In genomic region chr6:142757334-142757965, GRCm38 (mm10) we compare ENCODE assay signal across 9 mouse cellular contexts. TPM values are rescaled to one million over a fixed set of nuclear protein-coding genes. Genes with fewer than 3 reads are reported as not detected.
DNase-seq lines count a peak whose midpoint lies in the region; ATAC-seq and TF ChIP-seq lines count a peak whose summit lies in the region.
"Had no signal": no experiment of that assay in that cellular context is flagged by ENCODE, and none has a peak within 500 bp of the region (broad histone marks: within the 10 kb centered on the region; RNA-seq: fewer than 3 reads in every experiment).

No protein-coding gene starts in this region.

- no peak for TF ChIP-seq POLR2A in thymus, adult 2 months (IDR thresholded peaks at IDR 0.05; ENCODE audit: control insufficient read depth, extremely low read depth, insufficient read depth, low read length, poor library complexity)

- peak; percentile 16 for DNase-seq in thymus, adult 2 months
- no peak for DNase-seq in thymus, adult 18-20 months
- peak; percentile 32 for DNase-seq in embryonic facial prominence, embryonic 14.5 days (ENCODE audit: low spot score)
- no peak for DNase-seq in cerebellum, adult 9-10 months
- no peak for DNase-seq in layer of hippocampus, adult 18-20 months (ENCODE audit: low spot score in 2 of 2)

- 3% methylated on average over 10 of the region's 10 CpGs for WGBS in thymus, adult 2 months
- 47% methylated on average over 10 of the region's 10 CpGs for WGBS in embryonic facial prominence, embryonic 14.5 days
- WGBS in midbrain, embryonic 12.5 days, result 53% methylated on average over 10 of the region's 10 CpGs

- H3K9me3 ChIP-seq in embryonic facial prominence, embryonic 14.5 days (ENCODE audit: control insufficient read depth, low read length), result no peaks in the 10 kb centered on the region
- H3K9me3 ChIP-seq in midbrain, embryonic 12.5 days, result no peaks in the 10 kb centered on the region

- H3K4me3 ChIP-seq in thymus, adult 2 months (ENCODE audit: control insufficient read depth, insufficient read depth, low read length), result peak overlapping the region; percentile 83
- peak overlapping the region; percentile 84 for H3K4me3 ChIP-seq in embryonic facial prominence, embryonic 14.5 days (ENCODE audit: low read depth, low read length)
- peak overlapping the region; percentile 92 for H3K4me3 ChIP-seq in midbrain, embryonic 12.5 days

- H3K4me1 ChIP-seq in thymus, adult 2 months (replicated peaks; ENCODE audit: control insufficient read depth, insufficient read depth, low read length), result peaks cover 16% of the 10 kb centered on the region
- H3K4me1 ChIP-seq in embryonic facial prominence, embryonic 14.5 days (ENCODE audit: control insufficient read depth, insufficient read depth, low read length), result peaks cover 11% of the 10 kb centered on the region
- H3K4me1 ChIP-seq in midbrain, embryonic 12.5 days, result peaks cover 21% of the 10 kb centered on the region

- ATAC-seq in embryonic facial prominence, embryonic 14.5 days (ENCODE audit: low read depth), result no peak
- ATAC-seq in inflammation-experienced regulatory T-cells, adult 6 months, result peak; percentile 72
- no peak for ATAC-seq in midbrain, embryonic 12.5 days (ENCODE audit: low FRiP score, low read depth)
- ATAC-seq in frontal cortex, adult (ENCODE audit: low TSS enrichment), result no peak

- TF ChIP-seq CTCF in thymus, adult 2 months (IDR thresholded peaks at IDR 0.05; ENCODE audit: borderline replicate concordance, control insufficient read depth, extremely low read depth, insufficient read depth, low read length, poor library complexity), result no peak

- H3K27ac ChIP-seq in thymus, adult 2 months (ENCODE audit: control insufficient read depth, insufficient read depth, low read length), result peak overlapping the region; percentile 72
- peak overlapping the region; percentile 72 for H3K27ac ChIP-seq in embryonic facial prominence, embryonic 14.5 days (replicated peaks; ENCODE audit: low read depth, low read length)
- peak overlapping the region; percentile 71; the same call in 1 of the 2 replicates for H3K27ac ChIP-seq in midbrain, embryonic 12.5 days (replicated peaks)

- H3K27me3 ChIP-seq in thymus, adult 2 months (ENCODE audit: control insufficient read depth, insufficient read depth, low read length), result no peaks in the 10 kb centered on the region
- peaks cover 10% of the 10 kb centered on the region for H3K27me3 ChIP-seq in embryonic facial prominence, embryonic 14.5 days (replicated peaks; ENCODE audit: control insufficient read depth, insufficient read depth, low read length)
- H3K27me3 ChIP-seq in midbrain, embryonic 12.5 days, result peaks cover 26% of the 10 kb centered on the region

- peaks cover 10% of the 10 kb centered on the region; the same call in 1 of the 2 replicates for H3K36me3 ChIP-seq in thymus, adult 2 months (ENCODE audit: control insufficient read depth, insufficient read depth, low read length)
- H3K36me3 ChIP-seq in embryonic facial prominence, embryonic 14.5 days (ENCODE audit: control insufficient read depth, insufficient read depth, low read length), result peaks cover 15% of the 10 kb centered on the region; the same call in 1 of the 2 replicates
- H3K36me3 ChIP-seq in midbrain, embryonic 12.5 days, result 0 out of 2 replicates have a peak, but pooled peaks cover 8% of the 10 kb centered on the region

- H3K4me2 ChIP-seq in embryonic facial prominence, embryonic 14.5 days (ENCODE audit: low read depth, low read length), result peak overlapping the region; percentile 78
- peak overlapping the region; percentile 57 for H3K4me2 ChIP-seq in midbrain, embryonic 12.5 days (replicated peaks)

- H3K9ac ChIP-seq in embryonic facial prominence, embryonic 14.5 days (ENCODE audit: low read depth, low read length), result peak overlapping the region; percentile 90
- peak overlapping the region; percentile 90 for H3K9ac ChIP-seq in midbrain, embryonic 12.5 days (replicated peaks)

RNA-seq across cellular contexts. Expression of gene Cmas, which starts 1.0 kb away (rescaled TPM):
- polyA plus RNA-seq in thymus, adult 2 months (2012; rRNA removed), result 25.5 and 29.0 TPM in 2 replicates
- polyA plus RNA-seq in embryonic facial prominence, embryonic 14.5 days (2014; fragmentation: Nextera tagmentation; extraction: Ambion mirVana), result 95.2 and 95.6 TPM in 2 replicates
- 10 to 100 TPM; 10.9 to 14.3 (median 11.7) TPM for polyA plus RNA-seq in inflammation-experienced regulatory T-cells, adult 6 months (2017; shearing (Covaris generic))
- 138 and 143 TPM in 2 replicates for polyA plus RNA-seq in midbrain, embryonic 12.5 days (2016; fragmentation: Nextera tagmentation; extraction: Ambion mirVana)
- 100 to 1,000 TPM in 1 of 2 experiments, 10 to 100 TPM in 1; 98.0 to 106 TPM for total RNA-seq in layer of hippocampus, adult 18-20 months (2021)

RNA-seq across cellular contexts. Expression of gene Sult6b2, which starts 46.9 kb away (rescaled TPM):
- 0.08 TPM in 1 of 2 replicates, not detected in the other for polyA plus RNA-seq in thymus, adult 2 months (2012; rRNA removed)
- not detected in 2 replicates for polyA plus RNA-seq in embryonic facial prominence, embryonic 14.5 days (2014; fragmentation: Nextera tagmentation; extraction: Ambion mirVana)
- polyA plus RNA-seq in inflammation-experienced regulatory T-cells, adult 6 months (2017; shearing (Covaris generic)), result not detected
- polyA plus RNA-seq in midbrain, embryonic 12.5 days (2016; fragmentation: Nextera tagmentation; extraction: Ambion mirVana), result not detected in 2 replicates
- under 1 TPM in 1 of 2 experiments, not detected in 1; 0.15 TPM for total RNA-seq in layer of hippocampus, adult 18-20 months (2021)
- total RNA-seq: heart, postnatal 10 days had no signal

RNA-seq across cellular contexts. Expression of gene Abcc9, which starts 55.3 kb away (rescaled TPM):
- 1.4 and 2.9 TPM in 2 replicates for polyA plus RNA-seq in thymus, adult 2 months (2012; rRNA removed)
- polyA plus RNA-seq in embryonic facial prominence, embryonic 14.5 days (2014; fragmentation: Nextera tagmentation; extraction: Ambion mirVana), result 7.7 and 7.9 TPM in 2 replicates
- polyA plus RNA-seq in inflammation-experienced regulatory T-cells, adult 6 months (2017; shearing (Covaris generic)), result under 1 TPM in 1 of 3 experiments, not detected in 2; 0.05 TPM
- polyA plus RNA-seq in midbrain, embryonic 12.5 days (2016; fragmentation: Nextera tagmentation; extraction: Ambion mirVana), result 2.8 and 3.1 TPM in 2 replicates
- total RNA-seq in layer of hippocampus, adult 18-20 months (2021), result 1 to 10 TPM; 2.9 to 3.2 TPM

Comparison
In these comparisons a context has a peak if more than half of its experiments do, and no peak if none do; other contexts are left out.
1. DNase-seq: peak in thymus, adult 2 months (single experiment) and embryonic facial prominence, embryonic 14.5 days (single experiment); none in thymus, adult 18-20 months (0 of 2), cerebellum, adult 9-10 months (single experiment) and layer of hippocampus, adult 18-20 months (0 of 2).
2. Peak in every context shown above with its lines, with median percentiles within 50 percentile points of each other: H3K27ac ChIP-seq and H3K4me3 ChIP-seq.